In genomic region chr4:97156084-97156483, GRCm38 (mm10) we compare ENCODE assay signal across 15 mouse cellular contexts. TPM values are rescaled to one million over a fixed set of nuclear protein-coding genes. Genes with fewer than 3 reads are reported as not detected.
"Had no signal": no experiment of that assay in that cellular context is flagged by ENCODE, and none has a peak within 500 bp of the region (broad histone marks: within the 10 kb centered on the region; RNA-seq: fewer than 3 reads in every experiment).

No protein-coding gene starts in this region.

- H3K9ac ChIP-seq: limb, embryonic 12.5 days; liver, embryonic 14.5 days; stomach, embryonic 15.5 days had no signal

- H3K4me1 ChIP-seq: stomach, embryonic 15.5 days had no signal

- H3K36me3 ChIP-seq: limb, embryonic 12.5 days; stomach, embryonic 15.5 days had no signal

- H3K4me2 ChIP-seq: limb, embryonic 12.5 days; stomach, embryonic 15.5 days had no signal

- H3K4me3 ChIP-seq: limb, embryonic 12.5 days; stomach, embryonic 15.5 days had no signal

- DNase-seq: kidney, adult 8-10 months; kidney, postnatal 36 days; lung, adult 18-20 months; right cerebral cortex, postnatal 14 days; thymus, postnatal 36 days had no signal

- H3K27ac ChIP-seq: limb, embryonic 12.5 days; liver, embryonic 14.5 days; stomach, embryonic 15.5 days had no signal

- H3K27me3 ChIP-seq: limb, embryonic 12.5 days; stomach, embryonic 15.5 days had no signal

- H3K9me3 ChIP-seq: limb, embryonic 12.5 days; stomach, embryonic 15.5 days had no signal

- ATAC-seq: intestine, postnatal 0 days had no signal

RNA-seq across cellular contexts. Expression of gene Gm10192, which starts 26.9 kb away (rescaled TPM):
- polyA plus RNA-seq: intestine, postnatal 0 days; kidney, embryonic 16.5 days; limb, embryonic 12.5 days; liver, adult 2 months; liver, embryonic 14.5 days; lung, embryonic 16.5 days; spleen, adult 2 months; stomach, embryonic 15.5 days; testis, adult 2 months; thymus, postnatal 0 days had no signal
